Mouse (Mus musculus): ENCODE data around the gene Elp5. TPM values are rescaled to one million over a fixed set of nuclear protein-coding genes. Genes with fewer than 3 reads are reported as not detected.
A peak's percentile ranks its signal among the peaks of the same experiment; 100 is the strongest.

The Elp5 gene
- total and polyA plus RNA-seq, 3 experiments = 95.9 to 177 (median 119) TPM

DNA sequence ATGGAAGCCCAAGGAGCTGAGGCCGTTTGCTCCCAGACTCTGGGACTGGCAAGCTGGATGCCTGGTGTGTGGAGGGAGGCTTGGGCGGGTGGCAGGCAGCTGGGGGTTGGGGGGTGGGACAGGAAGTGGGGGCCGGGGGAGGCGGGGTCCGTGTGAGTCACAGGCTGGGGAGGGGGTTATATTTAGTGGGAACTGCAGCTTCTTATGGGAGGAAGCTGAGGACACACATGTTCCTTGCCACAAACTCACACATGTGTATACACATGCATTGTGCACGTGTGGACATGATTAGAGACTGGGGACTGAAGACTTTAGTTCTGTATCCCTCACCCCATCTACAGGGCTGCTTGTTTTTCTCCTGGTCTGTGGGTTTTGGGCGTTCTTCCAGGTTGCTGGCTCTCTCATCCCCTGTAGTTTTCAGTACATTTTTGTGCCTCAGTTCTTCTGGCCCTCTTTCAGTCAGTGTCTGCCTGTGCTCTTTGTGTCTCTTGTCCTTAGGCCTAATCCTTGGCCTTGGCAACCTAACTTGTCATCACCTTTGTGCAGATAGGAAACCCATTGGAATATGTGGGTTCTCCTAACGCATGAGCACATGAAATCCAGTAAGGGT lies 37.8 kb upstream of the Elp5 start:
- H3K27me3 ChIP-seq (replicated peaks) = peaks cover 10% of the 10 kb centered on the region
- H3K4me3 ChIP-seq (replicated peaks in 1 of 3; ENCODE audit: low read depth in 2 of 3, low read length in 2 of 3, poor library complexity in 1 of 3) = no peak overlapping the region
- H3K36me3 ChIP-seq (replicated peaks in 1 of 2; ENCODE audit: control insufficient read depth in 1 of 2, insufficient read depth in 1 of 2, low read length in 1 of 2) = no peaks in the 10 kb centered on the region
- H3K9ac ChIP-seq (ENCODE audit: insufficient read depth, low read depth) = no peak overlapping the region; the same call in 1 of the 2 replicates
- in situ Hi-C loops (cut with MboI; ENCODE audit: low pct_ligation_motif_present, low pct_unique_long_range_greater_than_20kb, low sequenced_read_pairs) (loop anchor here (25.0 kb wide), 1 partner anchor 933 kb away; the partner anchor contains the start of genes Per1 and Vamp2), dilution Hi-C loops (cut with MboI; ENCODE audit: extremely low pct_ligation_motif_present, extremely low pct_unique_long_range_greater_than_20kb, low sequenced_read_pairs) (no loop called here)
- TF ChIP-seq PAX5 (IDR thresholded peaks at IDR 0.05; ENCODE audit: low read length) = no peak
- TF ChIP-seq NRF1 (IDR thresholded peaks at IDR 0.05; ENCODE audit: low read depth, low read length) = no peak
- no peaks in the 10 kb centered on the region for H3K79me2 ChIP-seq (replicated peaks; ENCODE audit: control insufficient read depth, extremely low read depth, insufficient read depth, poor library complexity, severe bottlenecking)
- peak overlapping the region; percentile 68 for H3K4me2 ChIP-seq (ENCODE audit: insufficient read depth, low read depth, poor library complexity, severe bottlenecking)
- no peaks in the 10 kb centered on the region for H3K9me3 ChIP-seq (replicated peaks; ENCODE audit: low read length)
- peaks cover 8 to 32% of the 10 kb centered on the region in 2 experiments; a peak in 3 of 4 replicates for H3K4me1 ChIP-seq (ENCODE audit: control insufficient read depth in 1 of 2, insufficient read depth in 2 of 2)
- no peak for DNase-seq (ENCODE audit: extremely low read depth)
- no peak overlapping the region for H3K27ac ChIP-seq (ENCODE audit: insufficient read depth, low read depth)

DNA sequence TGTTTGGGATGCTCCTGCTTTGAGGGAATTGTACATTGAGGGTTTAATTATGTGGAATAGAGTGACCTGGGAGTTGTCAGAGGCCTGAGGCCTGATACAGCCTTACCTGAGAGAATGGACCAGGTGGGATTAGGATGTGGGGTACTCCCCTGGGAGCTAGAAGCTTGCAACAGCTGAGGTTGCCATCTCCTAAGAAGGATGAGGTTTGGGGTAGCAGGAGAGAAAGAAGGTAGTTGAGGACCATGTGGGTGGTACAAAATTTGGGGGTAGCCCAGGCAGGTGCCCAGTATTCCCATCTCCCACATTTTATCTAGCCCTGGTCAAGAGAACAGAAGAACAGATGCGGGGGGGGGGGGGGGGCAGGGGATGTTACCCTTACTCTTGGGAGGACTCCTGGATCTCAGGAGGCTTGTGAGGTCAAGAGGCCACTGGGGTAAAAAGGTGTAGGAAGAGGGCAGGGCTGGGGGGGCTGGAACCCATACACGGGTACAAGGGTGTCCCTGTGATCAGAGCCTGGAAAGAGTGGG lies 37.2 kb upstream of the Elp5 start:
- H3K4me3 ChIP-seq (replicated peaks in 1 of 3; ENCODE audit: low read depth in 2 of 3, low read length in 2 of 3, poor library complexity in 1 of 3) = no peak overlapping the region
- H3K9me3 ChIP-seq (replicated peaks; ENCODE audit: low read length) = no peaks in the 10 kb centered on the region
- H3K9ac ChIP-seq (ENCODE audit: insufficient read depth, low read depth) = no peak overlapping the region
- H3K27ac ChIP-seq (ENCODE audit: insufficient read depth, low read depth) = no peak overlapping the region
- H3K27me3 ChIP-seq (replicated peaks) = peaks cover 10% of the 10 kb centered on the region
- in situ Hi-C loops (cut with MboI; ENCODE audit: low pct_ligation_motif_present, low pct_unique_long_range_greater_than_20kb, low sequenced_read_pairs) (loop anchor here (25.0 kb wide), 1 partner anchor 932 kb away; the partner anchor contains the start of genes Per1 and Vamp2), dilution Hi-C loops (cut with MboI; ENCODE audit: extremely low pct_ligation_motif_present, extremely low pct_unique_long_range_greater_than_20kb, low sequenced_read_pairs) (no loop called here)
- no peaks in the 10 kb centered on the region for H3K36me3 ChIP-seq (replicated peaks in 1 of 2; ENCODE audit: control insufficient read depth in 1 of 2, insufficient read depth in 1 of 2, low read length in 1 of 2)
- no peaks in the 10 kb centered on the region for H3K79me2 ChIP-seq (replicated peaks; ENCODE audit: control insufficient read depth, extremely low read depth, insufficient read depth, poor library complexity, severe bottlenecking)
- no peak overlapping the region for H3K4me2 ChIP-seq (ENCODE audit: insufficient read depth, low read depth, poor library complexity, severe bottlenecking)
- DNase-seq (ENCODE audit: extremely low read depth) = no peak
- H3K4me1 ChIP-seq (ENCODE audit: control insufficient read depth in 1 of 2, insufficient read depth in 2 of 2) = peaks cover 10 to 31% of the 10 kb centered on the region in 2 experiments
- TF ChIP-seq MYC (IDR thresholded peaks at IDR 0.05; ENCODE audit: low read depth, low read length) (no peak), BHLHE40 (IDR thresholded peaks at IDR 0.05; ENCODE audit: low read depth, low read length) (no peak), ZMIZ1 (IDR thresholded peaks at IDR 0.05; ENCODE audit: low read depth, low read length) (no peak), NRF1 (IDR thresholded peaks at IDR 0.05; ENCODE audit: low read depth, low read length) (no peak), MAZ (IDR thresholded peaks at IDR 0.05; ENCODE audit: low read depth, low read length) (no peak), ZKSCAN1 (IDR thresholded peaks at IDR 0.05; ENCODE audit: borderline replicate concordance, low read depth, low read length) (no peak), SMC3 (IDR thresholded peaks at IDR 0.05; ENCODE audit: low read depth, low read length) (no peak), IRF4 (IDR thresholded peaks at IDR 0.05; ENCODE audit: low read depth, low read length) (no peak), CHD1 (IDR thresholded peaks at IDR 0.05; ENCODE audit: low read depth, low read length) (no peak)
